Mouse (Mus musculus) kidney, embryonic 14.5 days (tissue): ENCODE measurements around the gene Gm44511. TPM values are rescaled to one million over a fixed set of nuclear protein-coding genes. Genes with fewer than 3 reads are reported as not detected.
A peak's percentile ranks its signal among the peaks of the same experiment; 100 is the strongest.
"Not testable (repeated sequence)": the region's sequence is repeated elsewhere in the genome, so short reads cannot be mapped to it uniquely, and the experiment has no call there.

Experiments used
- ATAC-seq: fragments of 200-750 bp; cut with Nextera tagmentation; 2 replicates; pipeline ENCODE4 v1.8.0; 2017; ENCODE audit warnings: moderate number of reproducible peaks, mild to moderate bottlenecking, moderate TSS enrichment, moderate library complexity; ENCODE audit not compliant: low FRiP score, low TSS enrichment
- H3K27ac ChIP-seq: fragments of 300-500 bp; sonication (generic); 2 replicates; pipeline ENCODE4 v1.5.1; 2014; ENCODE audit warnings: low read depth, mild to moderate bottlenecking, low read length, moderate library complexity, mixed read lengths
- H3K27me3 ChIP-seq: fragments of 300-500 bp; sonication (generic); 2 replicates; pipeline ENCODE4 v1.6.1; 2014; ENCODE audit warnings: mild to moderate bottlenecking, low read length; ENCODE audit not compliant: control insufficient read depth, insufficient read depth
- H3K36me3 ChIP-seq: fragments of 300-500 bp; sonication (generic); 2 replicates; pipeline ENCODE4 v1.6.1; 2014; ENCODE audit warnings: low read length, mixed read lengths; ENCODE audit not compliant: control insufficient read depth, insufficient read depth
- H3K4me1 ChIP-seq: fragments of 300-500 bp; sonication (generic); 2 replicates; pipeline ENCODE4 v1.6.1; 2014; ENCODE audit warnings: low read length, mixed read lengths; ENCODE audit not compliant: control insufficient read depth, insufficient read depth
- H3K4me2 ChIP-seq: fragments of 300-500 bp; sonication (generic); replicated peaks from 2 replicates; pipeline ENCODE4 v1.6.1; 2014; ENCODE audit warnings: low read depth, mild to moderate bottlenecking, low read length
- H3K4me3 ChIP-seq: fragments of 300-500 bp; sonication (generic); 2 replicates; pipeline ENCODE4 v1.5.1; 2014; ENCODE audit warnings: mild to moderate bottlenecking, low read length
- H3K9ac ChIP-seq: fragments of 300-500 bp; sonication (generic); 2 replicates; pipeline ENCODE4 v1.6.1; 2014; ENCODE audit warnings: low read depth, mild to moderate bottlenecking, low read length, moderate library complexity
- H3K9me3 ChIP-seq: fragments of 300-500 bp; sonication (generic); 2 replicates; pipeline ENCODE4 v1.6.1; 2016; ENCODE audit warnings: low read length; ENCODE audit not compliant: control insufficient read depth
- WGBS: fragments of 180-500 bp; shearing (Covaris S2); extraction: QIAGEN DNeasy Blood & Tissue Kit; methylation state at CpG from one replicate; pipeline ENCODE4 v1.1.7; 2014; 5-methylcytosine and 5-hydroxymethylcytosine counted together
- polyA plus RNA-seq: library from polyadenylated mRNA; unstranded; fragments of >200 nt; fragmentation: Nextera tagmentation; extraction: Ambion mirVana; gene quantifications from 2 replicates; pipeline ENCODE4 v1.2.1, GENCODE M21; 2014

The Gm44511 gene
- polyA plus RNA-seq, 1 experiment from 2014 or later: not detected

DNA sequence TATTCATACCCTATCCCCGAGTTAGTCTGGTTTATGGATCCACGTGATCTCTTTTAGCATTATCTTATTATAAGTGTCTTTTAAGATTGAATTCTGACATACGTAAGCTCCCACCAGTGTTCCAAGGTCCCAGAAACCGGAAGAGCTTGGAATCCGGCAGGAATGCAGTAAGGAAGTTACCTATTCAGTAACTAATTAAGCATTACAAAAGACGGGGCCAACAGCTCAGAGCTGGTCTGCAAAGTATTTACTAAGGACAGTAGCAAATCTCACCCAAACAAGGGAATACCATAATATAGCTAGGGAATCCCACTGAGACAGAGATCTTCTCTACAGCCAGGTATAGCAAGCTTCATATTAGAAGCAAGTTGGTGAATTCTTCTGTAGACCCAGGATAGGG is 79.1 kb downstream of the Gm44511 start:
- H3K9me3 ChIP-seq, H3K27ac ChIP-seq, H3K9ac ChIP-seq, H3K36me3 ChIP-seq, H3K27me3 ChIP-seq, ATAC-seq, H3K4me1 ChIP-seq, H3K4me2 ChIP-seq, H3K4me3 ChIP-seq: not testable (repeated sequence)
- WGBS: 78% methylated on average over 6 of the region's 6 CpGs

DNA sequence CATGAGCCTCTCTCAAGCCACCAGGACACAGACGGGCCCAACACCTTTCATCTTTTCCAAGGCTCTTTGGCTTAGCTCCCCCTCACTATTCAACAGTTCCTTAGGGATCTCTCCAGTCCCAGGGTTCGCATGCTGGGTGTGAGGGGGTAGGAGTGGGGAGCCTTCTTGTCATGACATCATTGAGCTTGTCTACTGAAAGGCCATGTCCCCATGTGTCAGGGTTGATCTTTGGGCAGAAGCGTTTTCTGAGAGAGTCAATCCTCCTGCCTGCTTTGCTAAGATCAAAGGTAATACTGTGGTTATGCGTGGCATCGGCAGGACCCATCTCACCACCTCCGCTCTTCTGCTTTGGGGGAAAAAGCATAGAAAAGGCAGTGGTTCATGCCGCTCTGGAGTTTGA is 88.7 kb downstream of the Gm44511 start:
- Histone ChIP-seq H3K9ac (no peak overlapping the region), H3K4me1 (no peaks in the 10 kb centered on the region), H3K9me3 (no peaks in the 10 kb centered on the region), H3K4me2 (no peak overlapping the region), H3K27ac (no peak overlapping the region), H3K27me3 (no peaks in the 10 kb centered on the region), H3K4me3 (no peak overlapping the region), H3K36me3 (no peaks in the 10 kb centered on the region)
- no peak for ATAC-seq
- 85% methylated on average over 7 of the region's 7 CpGs for WGBS

DNA sequence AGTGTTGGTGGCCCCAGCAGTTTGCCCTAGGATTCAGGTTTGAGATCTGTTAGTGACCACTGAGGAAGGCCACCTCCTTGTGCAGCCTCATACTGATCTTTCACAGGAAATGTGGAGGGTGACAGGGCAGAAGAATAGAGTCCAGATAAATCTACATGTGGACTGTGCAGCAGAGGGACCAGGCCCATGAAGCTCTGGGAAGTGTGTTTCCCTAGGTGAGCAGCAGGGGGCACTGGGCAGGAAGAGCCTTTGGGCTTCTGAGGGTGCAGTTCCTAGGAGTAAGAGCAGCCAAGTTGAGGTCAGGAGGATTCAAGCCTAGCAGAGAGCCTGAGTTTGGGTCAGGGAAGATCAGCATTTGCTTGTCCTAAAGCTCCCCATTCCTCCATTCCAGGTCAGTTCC is 90.0 kb downstream of the Gm44511 start:
- Histone ChIP-seq H3K27me3 (no peaks in the 10 kb centered on the region), H3K9me3 (no peaks in the 10 kb centered on the region), H3K4me1 (no peaks in the 10 kb centered on the region), H3K4me2 (no peak overlapping the region), H3K9ac (no peak overlapping the region), H3K36me3 (no peaks in the 10 kb centered on the region), H3K27ac (no peak overlapping the region), H3K4me3 (no peak overlapping the region)
- ATAC-seq: no peak; the same call in 1 of the 2 replicates

GRCm38 (mm10) chr6:128734896-128735295 is 91.2 kb downstream of the Gm44511 start:
- H3K27me3 ChIP-seq: no peaks in the 10 kb centered on the region
- ATAC-seq: peak; percentile 83
- H3K9ac ChIP-seq: no peak overlapping the region
- no peaks in the 10 kb centered on the region for H3K9me3 ChIP-seq
- H3K36me3 ChIP-seq: no peaks in the 10 kb centered on the region
- H3K27ac ChIP-seq: no peak overlapping the region
- no peak overlapping the region for H3K4me3 ChIP-seq
- no peak overlapping the region for H3K4me2 ChIP-seq
- H3K4me1 ChIP-seq: no peaks in the 10 kb centered on the region

DNA sequence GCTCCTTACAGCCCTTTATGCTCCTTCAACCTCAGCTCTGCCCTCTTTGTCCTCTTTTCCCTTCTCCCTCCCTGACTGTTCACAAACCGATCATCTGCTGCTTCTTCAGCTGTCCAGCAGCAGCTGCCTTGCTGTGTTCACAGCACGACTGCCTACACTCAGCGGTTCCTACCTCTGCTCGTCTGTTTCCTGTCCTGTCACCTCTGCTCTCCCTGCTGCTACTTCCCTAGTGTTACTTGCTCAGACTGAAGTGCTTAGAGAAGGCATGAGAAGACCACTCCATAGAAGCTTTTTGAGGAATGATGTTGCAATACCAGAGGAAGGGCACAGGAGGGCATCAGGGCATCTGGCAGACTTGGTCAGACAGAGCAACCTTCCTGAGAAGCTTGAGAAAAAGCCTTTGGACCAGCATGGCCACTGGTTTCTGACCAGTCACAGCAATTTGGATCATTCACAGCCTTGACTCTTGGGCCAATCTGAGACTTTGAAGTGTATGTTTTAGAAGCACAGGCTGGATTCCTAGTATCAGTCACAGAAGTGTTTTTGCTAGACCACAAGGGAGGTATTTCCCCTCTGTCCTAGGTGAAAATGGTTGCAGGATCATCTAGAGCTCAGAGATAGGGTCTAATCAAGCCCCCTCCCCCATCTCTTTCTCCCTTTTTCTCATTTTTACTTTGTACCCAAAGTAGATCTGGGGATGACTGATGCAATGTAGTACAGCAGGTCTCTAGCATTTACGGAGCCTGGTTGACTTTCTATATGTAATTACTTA is 92.0 kb downstream of the Gm44511 start:
- H3K4me1 ChIP-seq: no peaks in the 10 kb centered on the region
- H3K27me3 ChIP-seq: no peaks in the 10 kb centered on the region
- no peak overlapping the region for H3K9ac ChIP-seq
- no peak for ATAC-seq
- H3K4me2 ChIP-seq: no peak overlapping the region
- no peak overlapping the region for H3K27ac ChIP-seq
- no peaks in the 10 kb centered on the region for H3K9me3 ChIP-seq
- H3K36me3 ChIP-seq: no peaks in the 10 kb centered on the region
- WGBS: 43% methylated on average over 5 of the region's 5 CpGs
- H3K4me3 ChIP-seq: no peak overlapping the region

DNA sequence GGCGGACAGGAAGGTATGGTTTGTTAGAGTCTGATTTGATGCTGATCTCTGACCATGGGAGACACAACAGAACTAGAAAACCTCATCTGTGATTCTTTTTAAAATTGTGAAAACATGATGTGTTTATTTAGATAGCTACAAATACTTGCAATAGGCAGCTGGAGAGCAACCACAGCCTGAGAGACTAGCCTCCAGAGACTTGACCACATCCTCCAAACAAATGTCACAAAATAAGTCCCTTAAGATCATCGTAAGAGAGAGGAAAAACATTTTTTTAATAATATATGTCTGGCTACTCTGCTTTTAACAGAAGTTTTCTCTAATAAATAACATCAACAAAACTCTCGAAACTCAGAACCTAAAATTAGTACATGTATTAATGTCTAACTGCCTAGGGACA is 94.1 kb downstream of the Gm44511 start:
- Histone ChIP-seq H3K36me3 (no peaks in the 10 kb centered on the region), H3K4me1 (no peaks in the 10 kb centered on the region), H3K27ac (no peak overlapping the region), H3K4me3 (no peak overlapping the region), H3K4me2 (no peak overlapping the region), H3K9ac (no peak overlapping the region), H3K9me3 (no peaks in the 10 kb centered on the region), H3K27me3 (no peaks in the 10 kb centered on the region)
- WGBS: 75% methylated on average over 3 of the region's 3 CpGs
- ATAC-seq: no peak

Other genes starting within 250 kb of the Gm44511 start
- 0.26 and 0.30 TPM in 2 replicates for gene A2ml1, start 244.7 kb downstream of the Gm44511 start, polyA plus RNA-seq
- gene Klrb1a, start 202.8 kb downstream of the Gm44511 start, polyA plus RNA-seq: 0.46 TPM in 1 of 2 replicates, not detected in the other
- gene Clec2h, start 163.9 kb downstream of the Gm44511 start, polyA plus RNA-seq: 0.11 TPM in 1 of 2 replicates, not detected in the other
- not detected in 2 replicates for gene Klrb1, start 103.3 kb downstream of the Gm44511 start, polyA plus RNA-seq
- 0.61 TPM in 1 of 2 replicates, not detected in the other for gene Klrb1c, start 37.1 kb downstream of the Gm44511 start, polyA plus RNA-seq
- gene Klrb1b, start within 50 bp of the Gm44511 start, polyA plus RNA-seq: not detected in 2 replicates
- 0.23 TPM in 1 of 2 replicates, not detected in the other for gene Clec2i, start 61.3 kb upstream of the Gm44511 start, polyA plus RNA-seq
- 0.64 and 0.76 TPM in 2 replicates for gene BC035044, start 64.8 kb upstream of the Gm44511 start, polyA plus RNA-seq
- gene Clec2g, start 108.1 kb upstream of the Gm44511 start, polyA plus RNA-seq: not detected in 2 replicates
- 0.28 TPM in 1 of 2 replicates, not detected in the other for gene Klrb1f, start 219.6 kb upstream of the Gm44511 start, polyA plus RNA-seq